Mouse (Mus musculus) urinary bladder, adult 18-20 months (tissue): ENCODE measurements around the gene Olfr1451.
"Not testable (repeated sequence)": the region's sequence is repeated elsewhere in the genome, so short reads cannot be mapped to it uniquely, and the experiment has no call there.

Source experiments
- DNase-seq, 2 experiments: peaks; one replicate each; pipeline ENCODE4 v3.0.0; 2022; ENCODE audit warnings: low spot score in 2 of 2, mixed read lengths in 2 of 2

The Olfr1451 gene

GRCm38 (mm10) chr19:12994714-12995113 is at the start of gene Olfr1451:
Olfr1451 (plus strand) TSS chr19:12995014.
- DNase-seq: no peak

- no peak for DNase-seq
Measured at GRCm38 (mm10) chr19:12949958-12950357, 44.9 kb upstream of the Olfr1451 start, which contains the start of gene Olfr1450. Olfr1450 (plus strand) TSS chr19:12950258.

DNA sequence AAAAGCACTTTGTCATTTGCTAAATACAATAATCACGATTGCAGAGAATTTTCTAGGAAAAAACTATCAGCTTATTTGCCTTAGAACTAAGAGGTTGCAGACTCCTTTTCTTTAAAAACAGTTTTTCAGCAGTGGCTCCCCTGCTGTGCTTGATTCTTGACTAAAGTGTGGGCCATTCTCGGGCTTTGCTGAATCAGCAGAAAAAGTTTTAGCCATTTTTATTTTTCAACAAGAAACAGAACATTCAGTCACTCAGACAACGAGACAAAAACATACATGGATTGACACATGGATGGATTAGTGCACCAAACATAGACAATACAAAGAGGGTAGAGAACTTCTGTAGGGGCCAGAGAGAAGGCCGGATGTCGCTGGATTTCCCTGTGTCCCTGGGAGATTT is 24.7 kb upstream of the Olfr1451 start:
- not testable (repeated sequence) for DNase-seq

GRCm38 (mm10) chr19:12992316-12992715 is 2.5 kb upstream of the Olfr1451 start:
- not testable (repeated sequence) for DNase-seq

DNA sequence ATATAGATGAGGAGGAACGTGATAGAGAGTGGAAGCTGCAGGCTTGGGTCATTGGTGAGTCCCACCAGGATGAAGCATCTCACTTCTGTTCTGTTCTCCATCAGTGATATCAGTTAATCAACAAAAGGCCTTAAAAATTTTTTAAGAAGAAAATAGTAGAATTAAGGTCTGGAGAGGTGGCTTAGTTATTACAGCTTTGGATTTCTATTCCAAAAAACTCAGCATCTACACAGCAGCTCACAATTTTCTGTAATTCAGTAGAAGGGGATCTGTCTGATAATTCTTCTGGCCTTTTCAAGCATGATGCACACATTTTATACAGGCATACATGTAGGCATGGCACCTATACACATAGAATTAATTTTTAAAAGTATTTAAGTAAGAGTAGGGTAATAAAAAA is 33.4 kb downstream of the Olfr1451 start, which contains the start of gene Olfr1453:
Gene Olfr1453 (minus strand): TSS at position 101 of the 400 bp plus-strand sequence.
- DNase-seq: no peak
